Mouse (Mus musculus): ENCODE data around the gene Gm19935. TPM values are rescaled to one million over a fixed set of nuclear protein-coding genes. Genes with fewer than 3 reads are reported as not detected.

Gene Gm19935
- polyA plus RNA-seq, 1 experiment from 2014 or later = not detected

DNA sequence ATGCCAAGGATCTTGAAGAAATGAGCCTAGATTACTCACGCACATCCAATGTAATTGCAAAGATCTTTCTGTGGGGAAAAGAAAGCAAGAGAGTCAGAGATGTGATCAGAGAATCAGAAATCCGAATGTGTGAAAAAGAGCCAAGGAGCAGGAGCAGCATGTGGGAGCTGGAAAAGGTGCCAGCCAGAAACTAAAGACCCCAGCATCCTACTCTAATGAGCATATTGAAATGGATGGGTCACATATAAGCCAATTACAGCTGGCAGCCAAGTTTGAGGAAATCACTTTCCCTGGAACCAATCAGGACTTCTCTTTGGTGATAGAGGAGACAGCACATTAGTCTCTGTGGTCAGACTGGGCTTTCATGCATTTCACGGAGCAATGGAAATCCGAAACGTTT is 47.4 kb downstream of the Gm19935 start:
- Histone ChIP-seq H3K27me3 (ENCODE audit: control insufficient read depth, insufficient read depth, low read length) (no peaks in the 10 kb centered on the region), H3K9me3 (ENCODE audit: control insufficient read depth, low read length) (no peaks in the 10 kb centered on the region), H3K4me1 (ENCODE audit: control insufficient read depth, insufficient read depth, low read length) (no peaks in the 10 kb centered on the region), H3K4me3 (ENCODE audit: low read depth, low read length) (no peak overlapping the region), H3K4me2 (no peak overlapping the region), H3K27ac (ENCODE audit: low read depth, low read length) (no peak overlapping the region), H3K36me3 (ENCODE audit: control insufficient read depth, insufficient read depth, low read length) (no peaks in the 10 kb centered on the region), H3K9ac (ENCODE audit: low read length) (no peak overlapping the region)
- DNase-seq (ENCODE audit: low spot score, missing footprints) = no peak
- ATAC-seq (ENCODE audit: low FRiP score) = no peak
- 85% methylated on average over 5 of the region's 5 CpGs for WGBS

Small RNAs within 50 kb of the gene (microRNA-seq; reads per million reads assigned to microRNA genes)
- not detected for gene Gm44382

Other genes starting within 250 kb of the Gm19935 start
- 35.8 and 38.1 TPM in 2 replicates for gene Chd9, start 11.0 kb upstream of the Gm19935 start, polyA plus RNA-seq (2014; fragmentation: Nextera tagmentation; extraction: Ambion mirVana)

Data from midbrain, embryonic 11.5 days (tissue).